Mouse (Mus musculus): Measurements from ENCODE around the gene Iqcn. TPM values are rescaled to one million over a fixed set of nuclear protein-coding genes. Genes with fewer than 3 reads are reported as not detected.
A peak's percentile ranks its signal among the peaks of the same experiment; 100 is the strongest.

The Iqcn gene
- polyA plus RNA-seq, 1 experiment: not detected

DNA sequence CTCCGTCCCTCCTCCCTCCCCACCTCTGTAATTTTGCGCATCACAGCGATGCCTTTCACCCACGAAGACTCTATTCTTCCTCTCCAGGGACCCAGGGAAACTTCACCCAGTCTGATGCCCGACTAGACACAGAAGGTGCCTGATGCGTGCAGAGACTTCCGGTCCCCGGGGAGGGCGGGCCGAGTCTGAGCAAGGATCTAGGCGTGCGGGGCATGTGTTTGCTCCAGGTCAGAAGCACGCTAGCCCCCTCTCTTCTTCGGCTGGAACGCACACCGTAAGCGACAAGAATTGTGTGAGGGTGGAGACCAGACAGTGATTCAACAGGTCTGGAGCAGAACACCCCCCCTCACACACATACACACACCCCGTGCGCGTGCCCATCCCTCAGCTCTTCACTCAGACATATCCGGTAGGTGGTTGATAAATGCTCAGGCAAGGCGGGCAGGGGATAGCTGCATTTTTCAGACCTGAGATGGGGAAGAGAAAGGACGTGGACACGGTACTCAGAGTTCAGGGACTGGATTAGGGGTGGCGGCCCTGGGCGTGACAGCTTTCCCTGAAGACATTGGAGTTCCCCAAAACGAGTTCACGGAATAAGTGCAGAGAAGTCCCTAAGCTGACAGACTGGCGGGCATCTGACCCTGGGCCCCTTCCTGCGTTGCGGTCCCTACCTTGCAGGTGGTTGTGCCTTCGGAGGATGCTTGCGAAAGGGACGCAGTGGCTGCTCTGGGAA is 62.7 kb downstream of the Iqcn start:
- peaks cover 42% of the 10 kb centered on the region for H3K4me1 ChIP-seq (ENCODE audit: control insufficient read depth, insufficient read depth, low read length)
- TF ChIP-seq POLR2A (IDR thresholded peaks at IDR 0.05; ENCODE audit: borderline replicate concordance, low read depth, low read length) (no peak), CTCF (IDR thresholded peaks at IDR 0.05; ENCODE audit: low read depth, low read length) (no peak; the same call in 1 of the 2 replicates)
- H3K4me3 ChIP-seq (ENCODE audit: insufficient read depth, low read length): peak overlapping the region; percentile 67
- peak overlapping the region; percentile 76 for H3K27ac ChIP-seq (ENCODE audit: insufficient read depth, low read depth, low read length)

DNA sequence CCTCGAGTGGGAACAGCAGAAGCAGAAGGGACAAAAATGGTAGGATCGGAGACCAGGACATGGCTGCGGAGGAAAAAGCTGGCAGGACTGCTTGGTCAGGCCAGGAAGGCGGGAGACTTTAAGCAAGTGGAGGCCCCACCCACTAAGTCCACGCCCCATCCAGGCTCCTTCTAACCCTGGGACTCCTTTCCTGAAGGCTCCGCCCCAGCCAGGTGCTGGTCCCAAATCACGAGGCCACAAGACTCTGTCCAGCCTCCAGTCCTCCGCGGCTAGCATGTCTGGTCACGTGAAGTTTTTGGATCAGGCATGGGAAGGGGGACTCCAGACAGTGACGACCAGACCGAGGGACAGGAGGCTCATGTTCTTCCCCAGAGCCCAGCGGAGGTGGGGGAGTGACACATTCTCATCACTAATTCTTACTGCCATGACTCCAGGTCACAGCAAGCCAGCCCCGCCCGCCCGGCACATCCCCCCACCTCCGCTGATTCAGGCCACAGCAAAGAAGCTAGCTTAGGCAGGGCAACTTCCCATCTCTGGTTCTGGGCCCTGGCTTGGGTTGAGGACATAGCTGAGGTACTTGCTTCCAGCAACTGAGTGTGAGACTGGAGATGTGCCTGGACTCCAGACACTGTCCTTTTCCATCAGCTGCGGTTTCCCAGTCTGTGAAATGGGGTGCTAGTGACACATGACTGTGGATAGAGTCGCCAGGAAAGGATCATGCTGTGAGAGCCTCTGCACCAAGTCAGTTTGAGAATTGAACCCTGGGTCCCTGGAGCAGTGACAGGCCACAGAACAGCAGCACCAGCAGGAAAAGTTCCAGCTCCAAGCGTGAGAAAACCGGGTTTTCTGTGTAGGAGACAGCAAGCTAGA is 63.5 kb downstream of the Iqcn start:
- peak overlapping the region; percentile 76 for H3K27ac ChIP-seq (ENCODE audit: insufficient read depth, low read depth, low read length)
- H3K4me1 ChIP-seq (ENCODE audit: control insufficient read depth, insufficient read depth, low read length): peaks cover 35% of the 10 kb centered on the region
- peak overlapping the region; percentile 67 for H3K4me3 ChIP-seq (ENCODE audit: insufficient read depth, low read length)
- TF ChIP-seq CTCF (IDR thresholded peaks at IDR 0.05; ENCODE audit: low read depth, low read length): no peak
- peak; percentile 58; the same call in 1 of the 2 replicates for TF ChIP-seq POLR2A (IDR thresholded peaks at IDR 0.05; ENCODE audit: borderline replicate concordance, low read depth, low read length)

Other genes starting within 250 kb of the Iqcn start
- 10.8 and 10.9 TPM in 2 replicates for gene Klhl26, start 226.5 kb upstream of the Iqcn start, polyA plus RNA-seq (2012; ENCODE audit: insufficient read depth, insufficient read length, missing spikeins)
- not detected in 2 replicates for gene Tmem59l, start 216.1 kb upstream of the Iqcn start, polyA plus RNA-seq (2012; ENCODE audit: insufficient read depth, insufficient read length, missing spikeins)
- 0.97 and 1.0 TPM in 2 replicates for gene Crlf1, start 210.3 kb upstream of the Iqcn start, polyA plus RNA-seq (2012; ENCODE audit: insufficient read depth, insufficient read length, missing spikeins)
- gene Rex1bd, start 196.7 kb upstream of the Iqcn start, polyA plus RNA-seq (2012; ENCODE audit: insufficient read depth, insufficient read length, missing spikeins): 80.7 and 86.0 TPM in 2 replicates
- 825 and 873 TPM in 2 replicates for gene Uba52, start 192.7 kb upstream of the Iqcn start, polyA plus RNA-seq (2012; ENCODE audit: insufficient read depth, insufficient read length, missing spikeins)
- gene Fkbp8, start 175.7 kb upstream of the Iqcn start, polyA plus RNA-seq (2012; ENCODE audit: insufficient read depth, insufficient read length, missing spikeins): 163 and 178 TPM in 2 replicates
- 82.2 and 82.3 TPM in 2 replicates for gene Kxd1, start 175.5 kb upstream of the Iqcn start, polyA plus RNA-seq (2012; ENCODE audit: insufficient read depth, insufficient read length, missing spikeins)
- gene Ell, start 164.0 kb upstream of the Iqcn start, polyA plus RNA-seq (2012; ENCODE audit: insufficient read depth, insufficient read length, missing spikeins): 17.1 TPM in 2 replicates
- gene Isyna1, start 109.1 kb upstream of the Iqcn start, polyA plus RNA-seq (2012; ENCODE audit: insufficient read depth, insufficient read length, missing spikeins): 36.0 and 41.4 TPM in 2 replicates
- 106 and 123 TPM in 2 replicates for gene Ssbp4, start 94.6 kb upstream of the Iqcn start, polyA plus RNA-seq (2012; ENCODE audit: insufficient read depth, insufficient read length, missing spikeins)
- gene Lrrc25, start 87.3 kb upstream of the Iqcn start, polyA plus RNA-seq (2012; ENCODE audit: insufficient read depth, insufficient read length, missing spikeins): 185 and 197 TPM in 2 replicates
- 3.3 and 4.9 TPM in 2 replicates for gene Gdf15, start 71.0 kb upstream of the Iqcn start, polyA plus RNA-seq (2012; ENCODE audit: insufficient read depth, insufficient read length, missing spikeins)
- gene Pgpep1, start 43.1 kb upstream of the Iqcn start, polyA plus RNA-seq (2012; ENCODE audit: insufficient read depth, insufficient read length, missing spikeins): 33.0 and 35.2 TPM in 2 replicates
- gene Lsm4, start 30.2 kb upstream of the Iqcn start, polyA plus RNA-seq (2012; ENCODE audit: insufficient read depth, insufficient read length, missing spikeins): 62.3 and 65.9 TPM in 2 replicates
- 102 and 111 TPM in 2 replicates for gene Jund, start 4.5 kb upstream of the Iqcn start, polyA plus RNA-seq (2012; ENCODE audit: insufficient read depth, insufficient read length, missing spikeins)
- gene Gm3336, start 15.1 kb downstream of the Iqcn start, polyA plus RNA-seq (2012; ENCODE audit: insufficient read depth, insufficient read length, missing spikeins): not detected in 2 replicates
- gene Pde4c, start 20.3 kb downstream of the Iqcn start, polyA plus RNA-seq (2012; ENCODE audit: insufficient read depth, insufficient read length, missing spikeins): not detected in 2 replicates
- gene Rab3a, start 51.2 kb downstream of the Iqcn start, polyA plus RNA-seq (2012; ENCODE audit: insufficient read depth, insufficient read length, missing spikeins): 7.9 and 9.4 TPM in 2 replicates
- gene Mpv17l2, start 57.5 kb downstream of the Iqcn start, polyA plus RNA-seq (2012; ENCODE audit: insufficient read depth, insufficient read length, missing spikeins): 32.4 and 33.7 TPM in 2 replicates
- gene Pik3r2, start 73.3 kb downstream of the Iqcn start, polyA plus RNA-seq (2012; ENCODE audit: insufficient read depth, insufficient read length, missing spikeins): 26.9 and 27.5 TPM in 2 replicates
- 57.7 and 59.6 TPM in 2 replicates for gene Mast3, start 101.6 kb downstream of the Iqcn start, polyA plus RNA-seq (2012; ENCODE audit: insufficient read depth, insufficient read length, missing spikeins)
- 0.20 TPM in 1 of 2 replicates, not detected in the other for gene Il12rb1, start 105.0 kb downstream of the Iqcn start, polyA plus RNA-seq (2012; ENCODE audit: insufficient read depth, insufficient read length, missing spikeins)
- gene Arrdc2, start 136.3 kb downstream of the Iqcn start, polyA plus RNA-seq (2012; ENCODE audit: insufficient read depth, insufficient read length, missing spikeins): 27.8 and 29.7 TPM in 2 replicates
- gene Kcnn1, start 159.8 kb downstream of the Iqcn start, polyA plus RNA-seq (2012; ENCODE audit: insufficient read depth, insufficient read length, missing spikeins): 0.99 and 1.8 TPM in 2 replicates
- gene Ccdc124, start 170.5 kb downstream of the Iqcn start, polyA plus RNA-seq (2012; ENCODE audit: insufficient read depth, insufficient read length, missing spikeins): 35.6 and 39.9 TPM in 2 replicates
- not detected in 2 replicates for gene Slc5a5, start 189.3 kb downstream of the Iqcn start, polyA plus RNA-seq (2012; ENCODE audit: insufficient read depth, insufficient read length, missing spikeins)
- gene Rpl18a, start 194.0 kb downstream of the Iqcn start, polyA plus RNA-seq (2012; ENCODE audit: insufficient read depth, insufficient read length, missing spikeins): 1,719 and 1,824 TPM in 2 replicates
- gene Map1s, start 202.5 kb downstream of the Iqcn start, polyA plus RNA-seq (2012; ENCODE audit: insufficient read depth, insufficient read length, missing spikeins): 37.3 and 44.2 TPM in 2 replicates